Mouse (Mus musculus) brain, embryonic 14.5 days (tissue): Measurements from ENCODE around the gene Casq2.

ENCODE experiments used
- CTCF ChIP-seq: fragments of 200-500 bp; IDR thresholded peaks from 2 replicates; pipeline ENCODE4 v1.5.1; 2012; ENCODE audit warnings: inconsistent platforms, mild to moderate bottlenecking, moderate library complexity, borderline replicate concordance; ENCODE audit not compliant: insufficient read depth, insufficient read length; ENCODE audit errors: extremely low read depth
- POLR2A ChIP-seq: fragments of 200-500 bp; IDR thresholded peaks from 2 replicates; pipeline ENCODE4 v1.6.1; 2012; ENCODE audit warnings: mild to moderate bottlenecking, inconsistent platforms, borderline replicate concordance; ENCODE audit not compliant: poor library complexity, insufficient read depth, insufficient read length, severe bottlenecking; ENCODE audit errors: extremely low read depth

DNA sequence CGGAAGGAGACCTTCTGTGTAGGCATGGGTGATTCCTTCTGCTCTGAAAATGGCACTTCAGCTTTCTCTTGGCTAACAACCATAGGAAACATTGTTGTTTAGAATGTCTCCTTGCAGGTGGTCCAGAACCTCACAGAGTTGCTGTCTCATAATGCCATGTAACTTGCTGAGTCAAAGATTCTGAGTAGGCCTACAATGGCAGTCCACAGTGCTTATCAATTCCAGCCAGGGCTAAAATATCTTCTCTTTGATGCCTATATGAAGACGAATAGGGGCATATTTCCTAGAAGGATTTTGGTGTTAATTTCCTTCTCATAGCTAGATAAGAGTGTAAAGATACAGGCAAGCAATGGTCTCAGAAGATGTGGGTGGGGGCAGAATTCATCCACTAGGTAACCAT is 38.7 kb upstream of the Casq2 start:
- TF ChIP-seq CTCF (no peak), POLR2A (no peak)
